ENCODE assay signal across 8 mouse cellular contexts in genomic region chr6:49142428-49142827, GRCm38 (mm10).
DNase-seq lines count a peak whose midpoint lies in the region; ATAC-seq and TF ChIP-seq lines count a peak whose summit lies in the region.

No protein-coding gene starts in this region.

- no peak overlapping the region for H3K9ac ChIP-seq in lung, postnatal 0 days (replicated peaks; ENCODE audit: low read depth)
- no peak overlapping the region for H3K9ac ChIP-seq in midbrain, embryonic 11.5 days (ENCODE audit: low read length)

- TF ChIP-seq EP300 in lung, postnatal 0 days (IDR thresholded peaks at IDR 0.05) = no peak

- DNase-seq in embryo, embryonic 10 days (ENCODE audit: low spot score) = peak; percentile 41
- DNase-seq in embryo, embryonic 10.5 days (ENCODE audit: low spot score) = no peak
- DNase-seq in ovary, postnatal 36 days (ENCODE audit: low spot score) = peak; percentile 19
- no peak for DNase-seq in ovary, postnatal 10 days (ENCODE audit: low spot score)
- DNase-seq in cerebellum, adult 9-10 months = peak; percentile 15
- DNase-seq in lung, postnatal 0 days (ENCODE audit: low spot score) = peak; percentile 66
- DNase-seq in midbrain, embryonic 11.5 days (ENCODE audit: low spot score, missing footprints) = no peak
- DNase-seq in embryonic facial prominence, embryonic 10.5 days (ENCODE audit: low spot score) = no peak

- no peaks in the 10 kb centered on the region for H3K27me3 ChIP-seq in lung, postnatal 0 days (replicated peaks; ENCODE audit: insufficient read depth, low read length)
- no peaks in the 10 kb centered on the region for H3K27me3 ChIP-seq in midbrain, embryonic 11.5 days (ENCODE audit: control insufficient read depth, insufficient read depth, low read length)
- no peaks in the 10 kb centered on the region for H3K27me3 ChIP-seq in embryonic facial prominence, embryonic 10.5 days (replicated peaks; ENCODE audit: low read depth, poor library complexity, severe bottlenecking)

- ATAC-seq in lung, postnatal 0 days = peak; percentile 46
- no peak for ATAC-seq in midbrain, embryonic 11.5 days (ENCODE audit: low FRiP score)

- H3K4me1 ChIP-seq in lung, postnatal 0 days (ENCODE audit: insufficient read depth, low read depth, low read length) = no peaks in the 10 kb centered on the region
- H3K4me1 ChIP-seq in midbrain, embryonic 11.5 days (ENCODE audit: control insufficient read depth, insufficient read depth, low read length) = peaks cover 6% of the 10 kb centered on the region; the same call in 1 of the 2 replicates
- H3K4me1 ChIP-seq in embryonic facial prominence, embryonic 10.5 days = peaks cover 32% of the 10 kb centered on the region

- no peaks in the 10 kb centered on the region for H3K9me3 ChIP-seq in lung, postnatal 0 days (ENCODE audit: low read length)
- H3K9me3 ChIP-seq in midbrain, embryonic 11.5 days (ENCODE audit: control insufficient read depth, low read length) = no peaks in the 10 kb centered on the region
- H3K9me3 ChIP-seq in embryonic facial prominence, embryonic 10.5 days = no peaks in the 10 kb centered on the region

- H3K4me3 ChIP-seq in lung, postnatal 0 days (ENCODE audit: low read depth, low read length) = no peak overlapping the region
- H3K4me3 ChIP-seq in midbrain, embryonic 11.5 days (ENCODE audit: low read depth, low read length) = no peak overlapping the region
- no peak overlapping the region for H3K4me3 ChIP-seq in embryonic facial prominence, embryonic 10.5 days

- H3K4me2 ChIP-seq in lung, postnatal 0 days (replicated peaks; ENCODE audit: low read depth, low read length) = no peak overlapping the region
- no peak overlapping the region for H3K4me2 ChIP-seq in midbrain, embryonic 11.5 days

- WGBS in lung, postnatal 0 days = 83% methylated on average over 9 of the region's 9 CpGs
- 87% methylated on average over 9 of the region's 9 CpGs for WGBS in midbrain, embryonic 11.5 days
- 90% methylated on average over 9 of the region's 9 CpGs for WGBS in embryonic facial prominence, embryonic 10.5 days

- no peak overlapping the region for H3K27ac ChIP-seq in lung, postnatal 0 days (ENCODE audit: low read length)
- no peak overlapping the region for H3K27ac ChIP-seq in midbrain, embryonic 11.5 days (ENCODE audit: low read depth, low read length)
- no peak overlapping the region for H3K27ac ChIP-seq in embryonic facial prominence, embryonic 10.5 days (replicated peaks)

- H3K36me3 ChIP-seq in lung, postnatal 0 days (ENCODE audit: insufficient read depth, low read length) = no peaks in the 10 kb centered on the region
- no peaks in the 10 kb centered on the region for H3K36me3 ChIP-seq in midbrain, embryonic 11.5 days (ENCODE audit: control insufficient read depth, insufficient read depth, low read length)
- peaks cover 27% of the 10 kb centered on the region for H3K36me3 ChIP-seq in embryonic facial prominence, embryonic 10.5 days (replicated peaks)

- TF ChIP-seq CTCF in lung, postnatal 0 days (IDR thresholded peaks at IDR 0.05) = peak; percentile 80

Comparison
In these comparisons a context has a peak if more than half of its experiments do, and no peak if none do; other contexts are left out.
1. DNase-seq: peak in embryo, embryonic 10 days (single experiment), ovary, postnatal 36 days (single experiment), cerebellum, adult 9-10 months (single experiment) and lung, postnatal 0 days (single experiment); none in embryo, embryonic 10.5 days (single experiment), ovary, postnatal 10 days (single experiment), midbrain, embryonic 11.5 days (single experiment) and embryonic facial prominence, embryonic 10.5 days (single experiment).